Mouse (Mus musculus): ENCODE measurements around the gene Plcb4. TPM values are rescaled to one million over a fixed set of nuclear protein-coding genes. Genes with fewer than 3 reads are reported as not detected.

Plcb4 gene
- total and polyA plus RNA-seq, 3 experiments: not detected

GRCm38 (mm10) chr2:135700686-135701413 is 42.0 kb downstream of the Plcb4 start:
- dilution Hi-C loops (cut with MboI; ENCODE audit: extremely low pct_ligation_motif_present, extremely low pct_unique_long_range_greater_than_20kb, low sequenced_read_pairs): no loop called here
- no peak for DNase-seq (ENCODE audit: extremely low read depth)
- no peaks in the 10 kb centered on the region for H3K4me1 ChIP-seq (ENCODE audit: control insufficient read depth in 1 of 2, insufficient read depth in 2 of 2)

DNA sequence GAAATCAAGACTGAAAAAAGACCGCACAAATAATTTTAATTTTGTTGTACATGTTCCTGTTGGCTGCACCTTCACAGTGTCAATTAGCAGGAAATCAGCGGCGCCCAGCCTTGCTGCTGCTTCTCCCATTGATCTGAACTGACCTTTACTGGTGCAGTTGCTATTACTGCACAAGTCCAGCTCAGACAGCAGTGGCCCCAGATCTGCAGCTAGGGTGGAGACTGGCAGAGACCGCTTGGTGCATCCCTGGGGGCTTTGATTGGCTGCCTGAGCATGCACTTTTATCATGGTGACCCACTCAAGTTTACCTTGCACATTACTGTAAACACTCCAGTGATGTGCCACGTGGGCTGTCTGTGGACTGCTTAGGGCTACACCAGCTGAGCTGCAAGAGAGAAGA is 45.9 kb downstream of the Plcb4 start:
- TF ChIP-seq E2F4 (IDR thresholded peaks at IDR 0.05; ENCODE audit: insufficient replicate concordance, low read depth, low read length) (no peak), JUN (IDR thresholded peaks at IDR 0.05; ENCODE audit: insufficient read depth, low read depth, low read length) (no peak), ZC3H11A (IDR thresholded peaks at IDR 0.05; ENCODE audit: low read depth, low read length) (no peak), MAX (IDR thresholded peaks at IDR 0.05; ENCODE audit: low read length) (no peak), EP300 (IDR thresholded peaks at IDR 0.05; ENCODE audit: low read length) (no peak)
- H3K4me1 ChIP-seq (ENCODE audit: control insufficient read depth in 1 of 2, insufficient read depth in 2 of 2): no peaks in the 10 kb centered on the region
- H3K4me3 ChIP-seq (replicated peaks in 1 of 3; ENCODE audit: low read depth in 2 of 3, low read length in 2 of 3, poor library complexity in 1 of 3): no peak overlapping the region
- no peaks in the 10 kb centered on the region for H3K36me3 ChIP-seq (replicated peaks in 1 of 2; ENCODE audit: control insufficient read depth in 1 of 2, insufficient read depth in 1 of 2, low read length in 1 of 2)
- no peak for DNase-seq (ENCODE audit: extremely low read depth)
- dilution Hi-C loops (cut with MboI; ENCODE audit: extremely low pct_ligation_motif_present, extremely low pct_unique_long_range_greater_than_20kb, low sequenced_read_pairs) (no loop called here), in situ Hi-C loops (cut with MboI; ENCODE audit: low pct_ligation_motif_present, low pct_unique_long_range_greater_than_20kb, low sequenced_read_pairs) (no loop called here)
- no peak overlapping the region for H3K9ac ChIP-seq (ENCODE audit: insufficient read depth, low read depth)
- H3K4me2 ChIP-seq (ENCODE audit: insufficient read depth, low read depth, poor library complexity, severe bottlenecking): no peak overlapping the region
- no peaks in the 10 kb centered on the region for H3K27me3 ChIP-seq (replicated peaks)
- no peak overlapping the region for H3K27ac ChIP-seq (ENCODE audit: insufficient read depth, low read depth)
- peaks cover 64% of the 10 kb centered on the region for H3K9me3 ChIP-seq (replicated peaks; ENCODE audit: low read length)
- no peaks in the 10 kb centered on the region for H3K79me2 ChIP-seq (replicated peaks; ENCODE audit: control insufficient read depth, extremely low read depth, insufficient read depth, poor library complexity, severe bottlenecking)

More at GRCm38 (mm10) chr2:135700686-135701413, 42.0 kb downstream of the Plcb4 start:
- H3K36me3 ChIP-seq (replicated peaks in 1 of 2; ENCODE audit: control insufficient read depth in 1 of 2, insufficient read depth in 1 of 2, low read length in 1 of 2): no peaks in the 10 kb centered on the region
- no peak overlapping the region for H3K9ac ChIP-seq (ENCODE audit: insufficient read depth, low read depth)
- H3K27me3 ChIP-seq (replicated peaks): no peaks in the 10 kb centered on the region
- no peaks in the 10 kb centered on the region for H3K79me2 ChIP-seq (replicated peaks; ENCODE audit: control insufficient read depth, extremely low read depth, insufficient read depth, poor library complexity, severe bottlenecking)
- no peak overlapping the region for H3K27ac ChIP-seq (ENCODE audit: insufficient read depth, low read depth)
- peaks cover 53% of the 10 kb centered on the region for H3K9me3 ChIP-seq (replicated peaks; ENCODE audit: low read length)
- in situ Hi-C loops (cut with MboI; ENCODE audit: low pct_ligation_motif_present, low pct_unique_long_range_greater_than_20kb, low sequenced_read_pairs): no loop called here
- H3K4me3 ChIP-seq (replicated peaks in 1 of 3; ENCODE audit: low read depth in 2 of 3, low read length in 2 of 3, poor library complexity in 1 of 3): no peak overlapping the region
- no peak overlapping the region for H3K4me2 ChIP-seq (ENCODE audit: insufficient read depth, low read depth, poor library complexity, severe bottlenecking)
- TF ChIP-seq TCF12 (IDR thresholded peaks at IDR 0.05; ENCODE audit: low read depth, low read length) (no peak), NRF1 (IDR thresholded peaks at IDR 0.05; ENCODE audit: low read depth, low read length) (no peak), PAX5 (IDR thresholded peaks at IDR 0.05; ENCODE audit: low read length) (no peak), MYC (IDR thresholded peaks at IDR 0.05; ENCODE audit: low read depth, low read length) (no peak), MAZ (IDR thresholded peaks at IDR 0.05; ENCODE audit: low read depth, low read length) (no peak), MXI1 (IDR thresholded peaks at IDR 0.05; ENCODE audit: low read depth, low read length) (no peak), SMC3 (IDR thresholded peaks at IDR 0.05; ENCODE audit: low read depth, low read length) (no peak), SIN3A (IDR thresholded peaks at IDR 0.05; ENCODE audit: low read length) (no peak), CHD2 (IDR thresholded peaks at IDR 0.05; ENCODE audit: low read length) (no peak), KAT2A (IDR thresholded peaks at IDR 0.05; ENCODE audit: insufficient replicate concordance, low read length) (no peak), UBTF (IDR thresholded peaks at IDR 0.05; ENCODE audit: low read depth, low read length) (no peak), POLR2A (IDR thresholded peaks at IDR 0.05; ENCODE audit: low read depth, low read length) (no peak)

All from CH12.LX (cell line).